Mouse (Mus musculus) CD8-positive naive resting alpha-beta T cell, adult 2 months (primary cell): ENCODE data around the gene Tnpo3.
"Not testable (repeated sequence)": the region's sequence is repeated elsewhere in the genome, so short reads cannot be mapped to it uniquely, and the experiment has no call there.

Experiments used
- DNase-seq, 2 experiments: peaks; one replicate each; pipeline ENCODE4 v3.0.0; 2022; ENCODE audit warnings: low read depth in 2 of 2, low spot score in 2 of 2

Tnpo3 gene

DNA sequence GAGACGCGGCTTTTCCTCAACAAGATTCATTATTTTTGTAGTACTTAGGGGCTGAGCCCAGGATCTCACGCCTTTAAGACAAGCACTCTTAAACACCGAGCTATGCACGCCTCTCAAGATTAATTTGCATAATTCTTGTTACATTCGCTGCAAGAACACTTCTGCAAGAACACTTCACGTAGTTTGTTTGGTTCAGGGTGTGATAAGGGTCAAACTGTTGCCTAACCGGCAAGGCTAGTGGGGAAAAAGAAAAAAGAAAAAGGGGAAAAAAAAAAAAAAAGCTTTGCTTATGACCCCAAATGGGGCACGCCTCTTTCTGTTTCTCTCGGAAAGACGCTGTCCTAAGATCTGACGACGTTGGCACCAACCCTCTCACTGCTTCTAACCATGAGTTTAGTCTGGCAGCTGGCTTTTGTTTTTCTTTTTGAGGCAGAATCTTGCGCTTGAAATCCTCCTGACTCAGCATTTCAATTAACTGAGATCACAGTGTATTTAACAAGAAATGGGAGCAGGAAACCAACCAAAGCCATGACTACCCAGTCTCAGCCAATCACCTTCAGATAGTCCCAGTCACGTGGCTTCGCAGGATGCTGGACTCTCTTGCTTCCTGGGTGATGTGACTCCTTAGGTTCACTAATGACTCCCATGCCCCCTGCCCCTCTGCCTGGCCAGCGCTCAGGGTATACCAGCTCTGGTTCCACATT lies 11.3 kb upstream of the Tnpo3 start:
- DNase-seq: no peak

DNA sequence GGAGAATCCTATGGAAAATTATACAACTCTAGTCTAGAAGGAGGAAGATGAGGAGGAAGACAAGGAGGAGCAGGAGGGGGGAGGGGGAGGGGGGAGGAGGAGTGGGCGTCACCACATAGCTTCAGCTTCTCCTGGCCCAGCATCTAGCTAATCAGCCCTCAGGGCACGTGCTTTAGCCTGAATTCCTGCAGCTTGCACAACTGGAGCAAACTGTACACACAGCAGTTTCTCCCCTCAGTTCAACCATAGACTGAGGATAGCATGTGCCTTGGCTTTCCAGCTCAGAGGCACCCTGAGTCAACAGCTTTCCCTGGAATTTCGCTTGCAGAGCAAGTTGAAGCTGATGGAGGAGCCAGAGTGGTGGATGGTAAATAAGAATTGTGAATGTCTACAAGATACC lies 10.5 kb upstream of the Tnpo3 start:
- DNase-seq: no peak

DNA sequence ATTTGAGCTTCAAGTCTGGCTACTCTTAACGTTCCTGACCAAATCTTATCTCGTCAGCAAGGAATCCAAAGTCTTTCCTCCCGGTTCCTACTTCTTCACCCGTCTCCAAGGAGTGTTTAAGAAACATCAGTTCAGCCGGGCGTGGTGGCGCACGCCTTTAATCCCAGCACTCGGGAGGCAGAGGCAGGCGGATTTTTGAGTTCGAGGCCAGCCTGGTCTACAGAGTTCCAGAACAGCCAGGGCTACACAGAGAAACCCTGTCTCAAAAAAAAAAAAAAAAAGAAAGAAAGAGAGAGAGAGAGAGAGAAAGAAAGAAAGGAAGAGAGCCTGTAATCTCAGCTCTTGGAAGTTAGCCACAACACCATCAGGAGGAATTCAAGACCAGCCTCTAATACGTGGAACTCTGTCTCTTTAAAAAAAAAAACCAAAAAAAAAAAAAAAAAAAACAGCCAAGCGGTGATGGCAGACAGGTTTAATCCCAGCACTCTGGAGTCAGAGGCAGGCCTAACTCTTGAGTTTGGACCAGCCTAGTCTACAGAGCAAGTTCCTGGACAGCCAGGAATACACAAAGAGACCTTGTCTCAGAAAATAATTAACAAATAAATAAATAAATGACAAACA lies 443 bp upstream of the Tnpo3 start:
- not testable (repeated sequence) for DNase-seq

DNA sequence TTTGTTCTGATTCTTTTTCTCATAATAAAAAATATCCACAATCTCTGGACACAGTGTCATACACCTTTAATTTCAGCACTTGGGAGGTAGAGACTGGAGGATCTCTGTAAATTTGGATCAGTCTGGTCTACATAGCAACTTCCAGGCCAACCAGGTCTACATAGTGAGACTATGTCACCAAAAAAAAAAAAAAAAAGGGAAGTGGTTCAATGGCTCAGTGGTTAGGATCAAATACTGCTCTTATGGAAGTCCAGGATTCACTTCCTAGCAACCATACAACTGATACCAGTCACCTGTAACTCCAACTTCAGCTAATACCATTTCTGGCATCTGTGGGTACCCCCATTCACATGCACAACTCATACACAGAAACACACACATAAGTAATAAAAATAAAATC lies 9.5 kb downstream of the Tnpo3 start:
- DNase-seq: no peak

DNA sequence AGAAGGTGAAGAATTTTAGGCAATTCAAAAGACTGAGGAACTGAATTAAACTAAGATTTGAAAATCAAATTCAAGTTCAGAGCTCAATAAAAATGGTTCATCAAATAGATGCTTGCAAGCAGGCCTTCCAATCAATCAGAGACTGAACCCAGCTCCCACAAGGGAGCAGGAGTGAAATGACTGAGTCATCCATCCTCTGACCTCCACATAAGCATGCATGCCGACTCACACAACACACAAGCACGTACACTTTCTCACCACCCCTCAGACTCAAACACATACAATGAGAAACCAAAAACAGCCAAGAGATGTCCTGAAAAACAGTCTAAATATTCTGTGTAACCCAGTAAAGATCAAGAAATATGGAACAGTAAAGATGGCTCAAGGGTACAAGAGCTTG lies 14.0 kb downstream of the Tnpo3 start:
- DNase-seq: no peak

DNA sequence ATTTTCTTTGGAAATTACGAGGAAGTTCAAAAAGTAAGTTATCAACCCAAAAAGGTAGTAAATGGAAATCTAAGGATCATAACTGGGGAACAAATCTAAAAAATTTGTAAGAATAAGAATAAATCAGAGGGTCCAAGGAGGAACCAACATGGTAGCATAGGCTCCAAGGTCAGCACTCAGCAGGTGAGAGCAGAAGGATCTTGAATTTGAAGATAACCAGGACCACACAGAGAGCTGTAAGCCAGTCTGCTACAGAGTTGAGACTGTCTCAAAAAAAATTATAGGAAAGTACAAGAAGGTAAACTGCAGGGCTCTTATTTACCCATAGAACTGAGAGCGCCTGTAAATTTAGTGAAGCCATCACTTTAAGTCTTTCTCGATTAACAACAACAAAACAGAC lies 28.5 kb downstream of the Tnpo3 start:
- DNase-seq: no peak

DNA sequence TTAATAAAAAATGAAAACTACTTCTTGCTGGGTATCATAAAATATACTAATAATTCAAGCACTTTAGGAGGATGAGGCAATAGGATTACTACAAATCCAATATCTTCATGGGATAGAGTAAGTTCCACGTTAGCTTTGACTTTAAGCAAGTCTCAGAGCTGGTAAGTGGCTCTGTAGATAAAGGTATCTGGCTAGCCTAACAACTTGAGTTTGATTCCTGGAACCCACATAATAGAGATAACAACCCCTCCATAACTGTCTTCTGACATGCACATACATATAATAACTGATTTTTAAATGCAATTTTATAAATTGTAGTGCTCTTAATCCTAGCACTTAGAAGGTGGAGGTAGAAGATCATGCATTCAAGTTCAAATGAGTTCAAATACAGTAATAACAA lies 28.9 kb downstream of the Tnpo3 start:
- DNase-seq: no peak

DNA sequence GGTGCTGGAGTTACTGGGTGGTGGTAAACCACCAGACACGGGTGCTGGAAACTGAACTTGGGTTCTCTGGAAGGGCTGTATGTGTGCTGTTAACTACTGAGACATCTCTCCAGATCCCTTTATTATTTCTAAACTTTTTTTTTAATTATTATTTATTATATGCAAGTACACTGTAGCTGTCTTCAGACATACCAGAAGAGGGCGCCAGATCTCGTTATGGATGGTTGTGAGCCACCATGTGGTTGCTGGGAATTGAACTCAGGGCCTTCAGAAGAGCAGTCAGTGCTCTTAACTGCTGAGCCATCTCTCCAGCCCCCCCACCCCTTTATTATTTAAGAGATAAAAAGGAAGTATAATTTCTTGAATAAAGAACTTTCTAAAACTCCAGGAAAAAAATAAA lies 33.3 kb downstream of the Tnpo3 start:
- not testable (repeated sequence) for DNase-seq

DNA sequence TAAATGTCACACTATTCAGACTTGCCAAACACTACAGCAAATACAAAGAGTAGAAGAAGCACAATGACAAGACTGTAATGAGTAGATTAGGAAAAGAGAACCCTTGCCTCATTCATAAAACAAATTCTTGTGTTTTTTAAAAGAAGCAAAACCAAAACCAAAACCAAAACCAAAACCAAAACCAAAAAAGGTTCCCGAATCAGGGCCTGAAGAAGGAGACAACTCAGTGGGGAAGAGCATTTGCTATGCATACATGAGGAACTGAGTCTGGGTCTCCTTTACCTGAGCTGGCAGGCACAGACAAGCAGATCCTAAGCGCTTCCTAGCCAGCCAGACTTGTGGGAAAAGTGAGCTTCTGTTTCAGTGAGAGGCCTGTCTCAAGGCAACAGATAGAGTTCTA lies 52.6 kb downstream of the Tnpo3 start:
- no peak for DNase-seq

DNA sequence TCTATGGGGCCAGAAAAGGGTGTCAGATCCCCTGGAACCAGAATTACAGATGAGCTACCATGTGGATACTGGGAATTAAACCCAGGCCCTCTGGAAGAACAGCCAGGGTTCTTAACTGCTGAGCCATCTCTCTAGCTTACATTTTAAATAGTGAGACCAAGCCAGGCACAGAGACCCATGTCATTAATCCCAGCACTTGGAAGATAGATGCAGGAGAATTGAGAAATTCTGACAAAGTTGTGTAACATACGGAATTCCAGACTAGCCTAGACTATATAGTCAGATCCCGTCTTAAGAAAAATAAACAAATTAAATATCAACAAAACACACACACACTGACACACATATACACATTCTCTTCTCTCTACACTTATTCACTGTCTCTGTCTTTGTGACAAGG lies 57.2 kb downstream of the Tnpo3 start:
- no peak for DNase-seq

DNA sequence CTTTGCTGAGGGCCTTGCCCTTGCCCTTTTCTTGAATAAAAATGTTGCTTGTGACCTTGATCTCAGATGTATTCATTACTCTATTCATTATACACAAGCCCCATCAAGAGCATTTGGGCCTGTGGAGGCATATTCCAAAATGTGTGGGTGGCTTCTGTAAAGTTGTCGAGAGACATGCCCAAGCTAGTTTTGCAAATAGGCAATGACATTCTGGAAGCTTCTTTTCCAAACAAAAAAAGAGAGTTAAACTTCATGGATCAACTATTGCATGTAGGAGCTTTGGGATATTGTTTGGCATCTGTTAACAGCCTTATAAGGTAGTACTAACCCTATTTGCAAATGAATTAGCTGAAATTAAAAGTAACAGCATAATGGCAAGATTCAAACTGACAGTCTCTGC lies 61.6 kb downstream of the Tnpo3 start:
- DNase-seq: no peak

DNA sequence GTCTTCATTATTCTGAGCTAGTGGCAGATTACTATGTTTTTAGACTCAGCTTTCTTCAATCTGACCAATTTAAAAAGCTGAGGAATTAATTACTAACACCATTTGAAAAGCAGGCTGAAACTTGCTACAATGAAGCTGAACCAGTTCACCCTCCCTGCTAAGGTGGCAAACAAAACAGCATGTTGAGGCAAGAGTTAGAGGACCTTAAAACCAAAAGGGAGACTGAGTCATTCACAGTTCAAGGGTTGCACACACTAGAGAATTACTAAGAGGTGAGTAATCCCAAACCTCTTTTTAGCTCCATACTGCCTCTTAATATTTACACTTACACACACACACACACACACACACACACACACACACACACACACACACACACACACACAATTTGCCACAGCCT lies 62.1 kb downstream of the Tnpo3 start:
- no peak for DNase-seq

DNA sequence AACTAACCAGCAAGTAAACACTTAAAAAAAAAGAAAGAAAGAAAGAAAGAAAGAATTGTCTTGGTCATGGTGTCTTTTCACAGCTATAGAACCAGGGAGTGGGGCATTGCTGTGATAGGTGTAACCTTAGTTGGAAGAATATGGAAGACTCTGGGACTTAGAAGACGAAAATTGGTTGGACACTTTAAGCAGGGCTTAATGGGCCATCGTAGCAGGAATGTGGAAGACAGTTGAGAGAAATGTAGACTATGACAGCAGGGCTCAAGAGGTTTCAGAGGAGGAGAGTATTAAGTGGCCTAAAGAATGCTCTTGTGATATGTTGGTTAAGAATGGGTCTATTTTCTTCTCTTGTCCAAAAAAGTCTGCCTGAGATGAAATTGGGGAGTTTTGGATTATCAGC lies 64.1 kb downstream of the Tnpo3 start:
- DNase-seq: no peak

DNA sequence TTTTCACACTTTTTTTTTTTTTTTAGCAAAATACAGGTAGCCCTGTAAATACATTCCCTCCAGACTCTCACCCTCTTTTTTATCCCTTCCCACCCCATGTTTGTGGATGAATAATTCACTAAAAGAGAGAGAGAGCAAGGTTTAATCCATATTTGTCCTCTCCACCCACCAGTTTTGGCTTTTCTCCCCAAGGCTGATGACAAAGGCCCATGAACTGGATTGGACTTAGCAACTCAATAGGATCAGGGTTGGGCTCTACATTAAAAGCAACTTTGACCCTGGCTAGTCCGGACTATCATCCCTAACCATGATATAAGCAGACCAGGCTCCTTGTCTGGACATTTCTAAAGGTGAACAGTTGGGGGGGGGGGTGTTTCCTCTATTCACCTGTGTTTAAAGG lies 68.7 kb downstream of the Tnpo3 start:
- no peak for DNase-seq

DNA sequence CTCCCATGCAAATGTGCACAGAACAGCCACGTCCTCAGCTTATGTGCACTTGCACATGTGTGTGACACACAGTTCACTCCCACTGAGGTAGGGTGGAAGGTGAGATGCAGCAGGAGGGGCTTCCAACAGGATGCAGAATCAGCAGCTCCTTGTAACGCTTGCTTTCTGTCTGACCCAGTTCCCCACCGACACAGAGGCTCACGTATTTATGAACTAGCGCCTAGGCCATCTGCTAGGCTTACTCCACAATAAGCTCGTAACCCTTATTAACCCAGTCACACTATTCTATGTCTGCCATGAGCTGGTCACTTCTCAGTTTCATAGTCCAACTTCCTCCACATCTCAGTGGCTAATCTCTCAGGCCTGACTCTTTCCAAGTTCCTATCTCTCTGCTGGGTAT lies 69.5 kb downstream of the Tnpo3 start:
- DNase-seq: no peak

DNA sequence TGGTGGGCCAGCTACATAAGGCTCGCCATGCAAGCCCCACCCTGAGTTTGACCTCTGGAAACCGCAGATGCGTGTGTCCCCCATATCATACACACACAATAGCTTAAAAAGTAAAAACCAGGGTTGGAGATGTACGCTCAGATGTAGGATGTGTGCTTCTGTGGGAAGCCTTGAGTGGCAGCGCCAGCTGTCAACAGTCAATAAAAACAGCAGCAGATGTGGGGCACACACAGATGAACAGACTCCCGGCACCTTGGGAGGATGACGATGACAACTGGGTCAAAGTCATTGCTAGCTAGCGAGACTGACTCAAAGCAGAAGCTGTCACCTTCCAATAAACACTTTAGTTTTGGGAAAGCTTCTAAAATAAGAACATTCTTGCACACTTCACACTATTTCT lies 70.2 kb downstream of the Tnpo3 start:
- no peak for DNase-seq

DNA sequence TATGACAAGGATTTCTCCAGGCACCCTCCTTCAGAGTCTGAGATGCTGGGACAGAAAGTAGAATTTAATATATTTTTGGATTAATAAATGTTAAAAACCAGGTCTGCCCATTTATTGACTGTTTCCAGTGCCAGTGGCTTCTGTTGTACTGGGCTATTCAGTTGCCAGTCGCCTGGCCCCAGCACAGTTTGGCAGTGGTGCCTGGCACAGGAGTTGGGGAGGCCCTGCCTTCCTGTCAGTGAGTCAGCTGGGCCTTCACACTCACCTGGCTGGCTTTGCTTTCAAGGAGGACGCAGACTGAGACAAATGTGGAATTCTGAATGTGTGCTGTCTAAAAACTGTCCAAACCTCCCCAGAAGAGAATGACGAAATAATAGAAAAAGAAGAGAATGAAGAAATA lies 72.5 kb downstream of the Tnpo3 start:
- no peak for DNase-seq

DNA sequence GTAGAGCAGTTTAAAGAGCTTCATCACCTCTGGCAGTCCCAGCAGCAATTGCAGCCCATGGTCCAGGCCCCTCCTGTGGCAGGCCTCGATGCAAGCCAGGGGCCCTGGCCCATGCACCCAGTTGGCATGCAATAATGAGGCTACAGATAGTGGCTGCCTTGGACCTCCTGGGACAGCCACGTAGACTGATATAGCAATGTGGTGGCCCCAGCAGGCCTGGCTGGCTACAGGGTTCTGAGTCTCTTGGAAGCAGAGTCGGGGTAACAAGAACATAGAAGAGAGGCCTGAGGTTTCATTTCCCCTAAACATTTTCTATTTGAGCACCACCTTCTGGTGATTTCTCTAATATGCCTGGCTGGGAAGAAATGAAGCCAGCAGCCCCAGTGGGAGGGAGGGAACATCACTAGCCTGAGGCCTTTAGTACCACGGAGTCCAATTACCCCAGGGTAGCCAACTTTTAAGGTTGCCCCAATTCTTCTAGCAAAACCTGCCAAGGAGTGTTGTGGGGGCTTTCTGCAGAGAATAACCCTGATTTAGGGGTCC lies 73.0 kb downstream of the Tnpo3 start:
- no peak for DNase-seq

DNA sequence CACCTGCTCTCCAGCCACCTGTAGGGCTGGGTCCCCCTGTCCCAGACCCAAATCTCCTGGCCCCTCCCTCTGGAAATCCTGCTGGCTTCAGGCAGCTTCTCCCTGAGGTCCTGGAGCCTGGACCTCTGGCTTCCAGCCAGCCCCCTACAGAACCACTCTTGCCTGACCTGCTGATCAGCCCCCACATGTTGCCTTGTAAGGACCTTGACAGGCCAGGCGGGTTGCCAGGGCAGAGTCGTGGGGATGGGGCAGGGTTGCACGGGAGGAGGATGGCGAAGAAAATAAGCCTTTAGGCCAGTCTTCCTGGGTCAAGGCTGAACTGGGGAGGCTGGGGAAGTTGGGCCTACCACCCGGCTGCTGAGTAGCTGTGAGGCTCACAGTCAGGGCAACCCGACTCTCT lies 74.4 kb downstream of the Tnpo3 start:
- DNase-seq: no peak

DNA sequence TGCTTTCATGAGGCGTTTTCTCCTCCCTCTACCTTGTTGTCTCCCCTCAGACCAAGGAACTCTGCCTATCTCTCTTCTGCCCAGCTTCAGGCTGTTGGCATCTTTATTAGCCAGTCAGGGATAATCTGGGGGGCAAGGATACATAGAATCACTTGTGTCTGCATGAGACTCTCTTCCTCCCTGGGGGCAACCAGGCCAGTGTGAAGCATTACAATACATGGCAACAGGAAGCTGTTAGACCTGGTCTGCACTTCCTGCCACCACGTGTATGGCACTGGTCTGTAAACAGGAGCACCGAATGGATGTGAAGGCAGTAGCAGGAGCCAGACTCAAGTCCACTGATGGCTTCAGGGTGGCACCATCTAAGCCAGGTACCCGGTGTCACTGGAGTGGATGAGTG lies 79.6 kb downstream of the Tnpo3 start:
- DNase-seq: no peak

DNA sequence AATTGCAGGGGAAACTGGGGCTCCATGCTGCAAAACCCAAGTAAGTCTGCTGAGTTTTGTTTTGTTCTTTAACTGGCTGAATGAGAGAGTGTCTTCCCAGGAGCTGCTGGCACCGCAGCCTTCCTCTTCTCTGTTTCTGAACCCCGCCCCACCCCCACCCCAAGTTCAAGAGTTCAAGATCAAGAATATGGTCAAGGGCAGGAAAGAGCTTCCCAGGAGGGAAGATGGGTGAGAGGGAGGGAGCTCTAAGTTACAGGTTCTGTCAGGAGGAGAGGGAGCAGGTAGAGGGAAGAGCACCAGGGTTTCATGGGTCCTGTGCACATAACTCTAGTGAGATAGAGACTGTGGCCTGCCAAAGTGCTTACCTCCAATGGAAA lies 80.3 kb downstream of the Tnpo3 start:
- DNase-seq: no peak

DNA sequence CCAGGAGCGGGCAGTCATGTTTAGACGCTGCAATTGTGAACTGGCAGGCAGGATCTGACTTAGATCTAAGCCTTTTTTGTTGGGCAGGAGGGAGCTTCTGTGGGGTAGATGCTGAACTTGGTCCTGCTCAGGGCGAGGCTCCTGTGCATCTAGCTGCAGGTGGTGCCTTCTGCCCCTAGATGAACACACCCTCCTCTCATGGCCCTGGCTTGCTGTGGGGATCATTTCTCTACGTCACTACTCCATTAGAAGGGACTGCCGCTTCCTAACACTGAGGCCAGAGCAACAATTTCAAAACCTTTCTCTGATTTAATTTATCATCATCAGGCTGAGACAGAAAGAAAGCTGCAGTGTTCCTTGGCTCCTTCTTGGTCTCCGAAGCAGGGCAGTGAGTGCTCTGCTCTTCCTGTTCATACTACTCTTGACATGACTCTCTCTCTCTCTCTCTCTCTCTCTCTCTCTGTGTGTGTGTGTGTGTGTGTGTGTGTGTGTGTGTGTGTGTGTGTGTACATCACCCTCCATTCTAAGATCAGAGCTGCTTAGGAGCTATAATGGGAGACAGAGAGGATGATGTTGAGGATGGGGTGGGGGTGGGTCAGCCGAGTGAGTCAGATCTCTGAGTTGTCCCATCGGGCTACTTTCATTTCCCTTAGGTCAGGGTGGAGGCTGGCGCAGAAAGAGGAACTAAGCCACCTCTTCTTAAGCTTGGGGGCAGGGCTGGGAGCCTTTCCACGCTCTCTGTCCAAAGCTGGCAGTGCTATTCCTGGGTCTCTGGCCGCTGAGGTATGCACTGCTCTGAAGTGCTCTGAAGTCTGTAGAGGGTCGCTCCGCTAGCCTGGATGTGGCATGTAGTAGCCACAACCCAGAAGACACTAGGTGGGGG lies 80.9 kb downstream of the Tnpo3 start:
- no peak for DNase-seq
